Mouse (Mus musculus) liver, postnatal 0 days (tissue): ENCODE results near the gene Flywch1.

Experiments
- CTCF ChIP-seq: sonication (generic); IDR thresholded peaks from 2 replicates; pipeline ENCODE4 v1.5.1; 2016; ENCODE audit warnings: antibody characterized with exemption, low read depth
- EP300 ChIP-seq: IDR thresholded peaks from 2 replicates; pipeline ENCODE4 v1.6.1; 2016; ENCODE audit warnings: antibody characterized with exemption, low read depth, mild to moderate bottlenecking

DNA sequence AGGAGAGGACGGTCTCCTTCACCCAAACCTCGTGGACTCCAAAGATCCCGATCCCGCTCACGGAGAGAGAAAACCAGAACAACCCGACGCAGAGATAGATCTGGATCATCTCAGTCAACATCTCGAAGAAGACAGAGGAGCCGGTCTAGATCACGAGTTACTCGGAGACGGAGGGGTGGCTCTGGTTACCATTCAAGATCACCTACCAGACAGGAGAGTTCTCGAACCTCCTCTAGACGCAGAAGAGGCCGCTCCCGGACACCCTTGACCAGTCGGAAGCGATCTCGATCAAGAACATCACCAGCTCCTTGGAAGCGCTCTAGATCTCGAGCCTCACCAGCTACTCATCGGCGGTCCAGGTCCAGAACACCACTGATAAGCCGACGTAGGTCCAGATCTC is 47.8 kb upstream of the Flywch1 start:
- no peak for TF ChIP-seq CTCF
- no peak for TF ChIP-seq EP300
